Mouse (Mus musculus) MN1 (cell line): ENCODE data around the gene Ap2m1.
A peak's percentile ranks its signal among the peaks of the same experiment; 100 is the strongest.

ENCODE experiments used
- DNase-seq: peaks from one replicate; pipeline ENCODE4 v3.0.0-alpha.2; 2016; ENCODE audit warnings: low spot score

The Ap2m1 gene

GRCm38 (mm10) chr16:20530941-20531340 is 4.3 kb upstream of the Ap2m1 start:
- no peak for DNase-seq

- DNase-seq = no peak
These were observed 522 bp upstream of the Ap2m1 start for GRCm38 (mm10) chr16:20534617-20535295.

GRCm38 (mm10) chr16:20536081-20536665 is 895 bp downstream of the Ap2m1 start:
- no peak for DNase-seq

GRCm38 (mm10) chr16:20537071-20537471 is 1.8 kb downstream of the Ap2m1 start:
- DNase-seq = peak; percentile 53

- no peak for DNase-seq
These were observed 2.5 kb downstream of the Ap2m1 start for GRCm38 (mm10) chr16:20537601-20538320.

- DNase-seq = no peak
These were observed 4.4 kb downstream of the Ap2m1 start for GRCm38 (mm10) chr16:20539649-20540048.

- DNase-seq = no peak
These were observed 5.2 kb downstream of the Ap2m1 start for GRCm38 (mm10) chr16:20540438-20540837.

GRCm38 (mm10) chr16:20545696-20546095 is 10.4 kb downstream of the Ap2m1 start:
- no peak for DNase-seq

- DNase-seq = no peak
These were observed 12.1 kb downstream of the Ap2m1 start for GRCm38 (mm10) chr16:20547423-20547822.

- peak; percentile 98 for DNase-seq
These were observed 13.0 kb downstream of the Ap2m1 start, which contains the start of gene Abcf3 for GRCm38 (mm10) chr16:20548096-20548948. Gene Abcf3, plus strand, starts transcription at chr16:20548577.

- DNase-seq = no peak
These were observed 13.9 kb downstream of the Ap2m1 start for GRCm38 (mm10) chr16:20549161-20549560.

- DNase-seq = no peak
These were observed 16.4 kb downstream of the Ap2m1 start for GRCm38 (mm10) chr16:20551691-20552090.

GRCm38 (mm10) chr16:20552594-20552993 is 17.3 kb downstream of the Ap2m1 start:
- DNase-seq = no peak

- DNase-seq = no peak
These were observed 19.7 kb downstream of the Ap2m1 start for GRCm38 (mm10) chr16:20555000-20555399.

- no peak for DNase-seq
These were observed 22.1 kb downstream of the Ap2m1 start for GRCm38 (mm10) chr16:20557381-20557780.

GRCm38 (mm10) chr16:20565075-20565474 is 29.8 kb downstream of the Ap2m1 start:
- DNase-seq = no peak

- peak; percentile 25 for DNase-seq
These were observed 54.2 kb downstream of the Ap2m1 start, which contains the start of gene Vwa5b2 for GRCm38 (mm10) chr16:20589366-20589938. Gene Vwa5b2, plus strand, starts transcription at chr16:20589471.

- DNase-seq = peak; percentile 69
These were observed 54.8 kb downstream of the Ap2m1 start for GRCm38 (mm10) chr16:20589939-20590679.

- no peak for DNase-seq
These were observed 55.4 kb downstream of the Ap2m1 start for GRCm38 (mm10) chr16:20590680-20591038.

- no peak for DNase-seq
These were observed 55.9 kb downstream of the Ap2m1 start for GRCm38 (mm10) chr16:20591076-20591705.
